Mouse (Mus musculus): ENCODE measurements around the gene Ube2f. TPM values are rescaled to one million over a fixed set of nuclear protein-coding genes. Genes with fewer than 3 reads are reported as not detected.

The Ube2f gene
- polyA plus RNA-seq, 1 experiment from 2014 or later, result 80.5 TPM

DNA sequence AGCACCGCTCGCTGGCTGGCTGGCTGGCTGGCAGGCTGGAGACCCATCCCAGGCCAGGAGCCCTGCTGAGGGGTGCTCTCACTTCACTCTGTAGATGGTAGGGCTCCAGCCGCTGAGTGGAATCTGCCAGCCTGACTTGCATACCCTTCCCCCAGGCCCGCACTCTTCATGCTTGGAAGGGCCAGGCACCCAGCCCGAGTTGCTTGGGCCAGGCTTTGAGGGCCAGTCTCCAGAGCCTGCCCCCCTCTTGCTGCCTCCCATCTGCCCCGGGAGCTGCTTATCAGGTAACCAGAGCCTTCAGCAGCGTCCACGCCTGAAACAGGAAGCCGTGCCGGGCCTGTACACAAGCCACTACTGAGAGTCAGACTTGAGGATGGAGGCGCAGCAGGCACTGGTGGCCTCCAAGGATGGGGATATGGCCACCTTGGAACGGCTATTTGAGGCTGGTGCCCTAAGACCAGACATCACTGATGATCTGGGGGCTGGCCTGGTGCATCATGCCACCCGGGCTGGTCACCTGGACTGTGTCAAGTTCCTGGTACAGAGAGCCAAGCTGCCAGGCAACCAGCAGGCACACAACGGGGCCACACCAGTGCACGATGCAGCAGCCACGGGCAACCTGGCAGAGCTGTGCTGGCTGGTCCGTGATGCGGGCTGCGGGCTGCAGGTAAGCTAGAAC, 71.8 kb downstream of the Ube2f start, which contains the start of gene Espnl:
Gene Espnl, plus strand, starts transcription at position 316 of the 679 bp plus-strand sequence.
- no peaks in the 10 kb centered on the region for H3K36me3 ChIP-seq (ENCODE audit: control insufficient read depth, insufficient read depth, low read length)
- H3K9me3 ChIP-seq (ENCODE audit: control insufficient read depth, low read length), result no peaks in the 10 kb centered on the region
- no peak within 1 kb of the TSS for H3K4me3 ChIP-seq (ENCODE audit: low read length)
- peak; percentile 63 for ATAC-seq (ENCODE audit: low FRiP score, low TSS enrichment)
- no peaks in the 10 kb centered on the region for H3K4me1 ChIP-seq (ENCODE audit: control insufficient read depth, insufficient read depth, low read length)
- no peak within 1 kb of the TSS for H3K9ac ChIP-seq (ENCODE audit: low read depth, low read length)
- WGBS, result 57% methylated on average over 19 of the region's 19 CpGs
- H3K27me3 ChIP-seq (ENCODE audit: control insufficient read depth, insufficient read depth, low read length), result no peaks in the 10 kb centered on the region
- no peak within 1 kb of the TSS for H3K27ac ChIP-seq (ENCODE audit: low read depth, low read length)
- no peak within 1 kb of the TSS for H3K4me2 ChIP-seq (replicated peaks; ENCODE audit: low read depth, low read length)

DNA sequence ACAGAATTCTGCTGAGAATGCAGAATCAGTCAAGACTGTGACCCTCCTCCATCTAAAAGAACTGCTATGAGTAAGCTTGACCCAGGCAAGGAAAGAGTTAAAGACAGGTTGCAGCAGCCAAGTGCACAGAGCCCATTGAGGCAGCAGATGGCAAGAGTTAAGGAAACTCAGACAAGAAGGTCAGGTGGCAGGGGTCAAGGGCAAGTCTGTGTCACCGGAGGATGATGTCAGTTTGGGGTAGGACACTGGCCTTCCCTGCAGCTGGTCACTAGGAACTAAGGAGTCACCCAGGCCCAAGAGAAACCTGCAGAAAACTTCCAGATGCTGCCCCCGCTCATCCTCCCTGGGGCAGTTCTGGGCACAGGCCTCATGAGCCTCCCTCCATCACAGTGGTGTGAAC, 74.5 kb downstream of the Ube2f start:
- Histone ChIP-seq H3K4me3 (ENCODE audit: low read length) (no peak overlapping the region), H3K4me2 (replicated peaks; ENCODE audit: low read depth, low read length) (no peak overlapping the region), H3K4me1 (ENCODE audit: control insufficient read depth, insufficient read depth, low read length) (no peaks in the 10 kb centered on the region), H3K36me3 (ENCODE audit: control insufficient read depth, insufficient read depth, low read length) (no peaks in the 10 kb centered on the region), H3K27me3 (ENCODE audit: control insufficient read depth, insufficient read depth, low read length) (no peaks in the 10 kb centered on the region), H3K9ac (ENCODE audit: low read depth, low read length) (no peak overlapping the region), H3K27ac (ENCODE audit: low read depth, low read length) (no peak overlapping the region), H3K9me3 (ENCODE audit: control insufficient read depth, low read length) (no peaks in the 10 kb centered on the region)
- no peak for ATAC-seq (ENCODE audit: low FRiP score, low TSS enrichment)
- WGBS, result 59% methylated on average over 2 of the region's 2 CpGs

- no peaks in the 10 kb centered on the region for H3K27me3 ChIP-seq (ENCODE audit: control insufficient read depth, insufficient read depth, low read length)
- 71% methylated on average over 4 of the region's 4 CpGs for WGBS
- no peak overlapping the region for H3K4me2 ChIP-seq (replicated peaks; ENCODE audit: low read depth, low read length)
- no peaks in the 10 kb centered on the region for H3K9me3 ChIP-seq (ENCODE audit: control insufficient read depth, low read length)
- H3K4me1 ChIP-seq (ENCODE audit: control insufficient read depth, insufficient read depth, low read length), result no peaks in the 10 kb centered on the region
- no peak for ATAC-seq (ENCODE audit: low FRiP score, low TSS enrichment)
- H3K36me3 ChIP-seq (ENCODE audit: control insufficient read depth, insufficient read depth, low read length), result no peaks in the 10 kb centered on the region
- H3K4me3 ChIP-seq (ENCODE audit: low read length), result no peak overlapping the region
- no peak overlapping the region for H3K9ac ChIP-seq (ENCODE audit: low read depth, low read length)
- no peak overlapping the region for H3K27ac ChIP-seq (ENCODE audit: low read depth, low read length)
These were observed 75.5 kb downstream of the Ube2f start for GRCm38 (mm10) chr1:91325488-91326042.

GRCm38 (mm10) chr1:91332102-91332501, 82.0 kb downstream of the Ube2f start:
- Histone ChIP-seq H3K9ac (ENCODE audit: low read depth, low read length) (no peak overlapping the region), H3K9me3 (ENCODE audit: control insufficient read depth, low read length) (no peaks in the 10 kb centered on the region), H3K27ac (ENCODE audit: low read depth, low read length) (no peak overlapping the region), H3K4me2 (replicated peaks; ENCODE audit: low read depth, low read length) (no peak overlapping the region), H3K36me3 (ENCODE audit: control insufficient read depth, insufficient read depth, low read length) (no peaks in the 10 kb centered on the region), H3K4me1 (ENCODE audit: control insufficient read depth, insufficient read depth, low read length) (no peaks in the 10 kb centered on the region), H3K27me3 (ENCODE audit: control insufficient read depth, insufficient read depth, low read length) (no peaks in the 10 kb centered on the region), H3K4me3 (ENCODE audit: low read length) (no peak overlapping the region)
- no peak for ATAC-seq (ENCODE audit: low FRiP score, low TSS enrichment)
- 65% methylated on average over 4 of the region's 4 CpGs for WGBS

GRCm38 (mm10) chr1:91333582-91333981, 83.5 kb downstream of the Ube2f start:
- no peak for ATAC-seq (ENCODE audit: low FRiP score, low TSS enrichment)
- Histone ChIP-seq H3K36me3 (ENCODE audit: control insufficient read depth, insufficient read depth, low read length) (no peaks in the 10 kb centered on the region), H3K27ac (ENCODE audit: low read depth, low read length) (no peak overlapping the region), H3K4me1 (ENCODE audit: control insufficient read depth, insufficient read depth, low read length) (no peaks in the 10 kb centered on the region), H3K27me3 (ENCODE audit: control insufficient read depth, insufficient read depth, low read length) (no peaks in the 10 kb centered on the region), H3K4me3 (ENCODE audit: low read length) (no peak overlapping the region), H3K9ac (ENCODE audit: low read depth, low read length) (no peak overlapping the region), H3K9me3 (ENCODE audit: control insufficient read depth, low read length) (no peaks in the 10 kb centered on the region), H3K4me2 (replicated peaks; ENCODE audit: low read depth, low read length) (no peak overlapping the region)

DNA sequence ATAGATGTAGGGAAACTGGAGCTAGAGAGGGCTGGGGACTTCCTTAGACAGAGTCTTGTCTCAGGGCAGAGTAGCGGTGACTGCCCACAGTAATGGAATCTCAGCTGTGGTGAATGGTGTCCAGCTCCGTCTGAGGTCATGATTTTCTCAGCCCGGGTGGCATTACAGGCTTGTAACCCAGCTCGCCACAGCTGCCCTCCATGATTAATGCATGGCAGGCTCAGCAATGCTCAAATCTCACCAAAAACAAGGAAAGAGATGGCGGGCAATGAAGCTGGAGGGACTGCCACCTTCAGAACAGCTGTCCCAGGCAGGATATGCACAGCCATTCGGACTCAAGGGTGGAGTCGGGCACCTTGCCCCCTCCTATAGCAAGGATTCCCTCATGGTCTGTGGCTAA, 87.3 kb downstream of the Ube2f start:
- H3K27ac ChIP-seq (ENCODE audit: low read depth, low read length), result no peak overlapping the region
- no peaks in the 10 kb centered on the region for H3K36me3 ChIP-seq (ENCODE audit: control insufficient read depth, insufficient read depth, low read length)
- peaks cover 2% of the 10 kb centered on the region; the same call in 1 of the 2 replicates for H3K27me3 ChIP-seq (ENCODE audit: control insufficient read depth, insufficient read depth, low read length)
- no peaks in the 10 kb centered on the region for H3K4me1 ChIP-seq (ENCODE audit: control insufficient read depth, insufficient read depth, low read length)
- ATAC-seq (ENCODE audit: low FRiP score, low TSS enrichment), result no peak
- 86% methylated on average over 7 of the region's 7 CpGs for WGBS
- H3K4me3 ChIP-seq (ENCODE audit: low read length), result no peak overlapping the region
- no peak overlapping the region for H3K4me2 ChIP-seq (replicated peaks; ENCODE audit: low read depth, low read length)
- no peak overlapping the region for H3K9ac ChIP-seq (ENCODE audit: low read depth, low read length)
- H3K9me3 ChIP-seq (ENCODE audit: control insufficient read depth, low read length), result no peaks in the 10 kb centered on the region

Other genes with a start within 250 kb of the Ube2f start
- 0.97 and 1.0 TPM in 2 replicates for gene Rbm44, start 105.2 kb upstream of the Ube2f start, polyA plus RNA-seq (2014; fragmentation: Nextera tagmentation; extraction: Ambion mirVana)
- 1.1 and 1.2 TPM in 2 replicates for gene Ramp1, start 70.5 kb upstream of the Ube2f start, polyA plus RNA-seq (2014; fragmentation: Nextera tagmentation; extraction: Ambion mirVana)
- 11.4 and 15.3 TPM in 2 replicates for gene Scly, start 48.0 kb downstream of the Ube2f start, polyA plus RNA-seq (2014; fragmentation: Nextera tagmentation; extraction: Ambion mirVana)
- gene Espnl, start 71.8 kb downstream of the Ube2f start, polyA plus RNA-seq (2014; fragmentation: Nextera tagmentation; extraction: Ambion mirVana), result 0.03 TPM in 1 of 2 replicates, not detected in the other
- gene Klhl30, start 100.7 kb downstream of the Ube2f start, polyA plus RNA-seq (2014; fragmentation: Nextera tagmentation; extraction: Ambion mirVana), result 0.07 TPM in 1 of 2 replicates, not detected in the other
- 2.3 and 2.5 TPM in 2 replicates for gene Erfe, start 116.1 kb downstream of the Ube2f start, polyA plus RNA-seq (2014; fragmentation: Nextera tagmentation; extraction: Ambion mirVana)
- 130 and 136 TPM in 2 replicates for gene Ilkap, start 148.5 kb downstream of the Ube2f start, polyA plus RNA-seq (2014; fragmentation: Nextera tagmentation; extraction: Ambion mirVana)
- gene Hes6, start 163.7 kb downstream of the Ube2f start, polyA plus RNA-seq (2014; fragmentation: Nextera tagmentation; extraction: Ambion mirVana), result 61.1 and 65.8 TPM in 2 replicates
- gene Per2, start 209.0 kb downstream of the Ube2f start, polyA plus RNA-seq (2014; fragmentation: Nextera tagmentation; extraction: Ambion mirVana), result 2.5 and 3.6 TPM in 2 replicates
- gene Traf3ip1, start 244.3 kb downstream of the Ube2f start, polyA plus RNA-seq (2014; fragmentation: Nextera tagmentation; extraction: Ambion mirVana), result 7.6 and 7.7 TPM in 2 replicates

Data from kidney, embryonic 14.5 days (tissue).